Mouse (Mus musculus): Measurements from ENCODE around the gene Ddah1.

Gene Ddah1

DNA sequence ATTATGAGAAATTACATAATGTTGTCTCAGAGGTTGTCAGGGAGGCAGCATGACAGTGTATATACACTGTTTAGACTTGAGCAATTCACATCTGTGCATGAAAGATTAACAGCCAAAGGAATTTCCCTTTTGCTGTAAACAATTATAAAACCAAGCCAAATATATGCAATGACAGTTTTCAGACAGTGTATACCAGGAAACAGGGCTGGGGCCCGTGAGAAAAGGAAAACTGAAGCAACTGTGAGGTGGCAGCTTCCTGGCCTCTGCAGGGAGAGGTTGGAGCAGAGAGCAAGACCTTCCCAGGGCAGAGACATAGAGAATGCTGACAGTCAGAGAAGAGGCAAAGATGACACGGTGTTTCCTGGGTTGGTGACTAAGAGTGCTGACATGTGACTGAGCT is 62.0 kb downstream of the Ddah1 start:
- no peak for DNase-seq

DNA sequence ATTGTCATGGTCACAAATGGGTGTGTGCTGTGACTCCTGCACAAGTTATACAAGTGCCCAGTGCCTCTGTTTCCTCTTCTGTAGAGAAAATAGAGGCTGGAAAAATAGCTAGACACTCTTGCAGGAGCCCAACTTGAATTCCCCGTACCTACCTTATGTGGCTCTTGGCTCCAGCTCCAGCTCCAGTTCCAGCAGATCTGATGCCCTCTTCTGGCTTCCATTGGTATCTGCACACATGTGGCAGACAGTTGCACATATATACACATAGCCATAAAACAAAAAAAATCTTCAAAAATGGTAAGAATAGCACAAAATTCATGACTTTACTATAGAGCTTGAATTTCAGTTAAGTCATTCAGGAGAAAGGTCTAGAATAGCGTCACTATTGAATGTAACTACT is 62.5 kb downstream of the Ddah1 start:
- DNase-seq, result no peak

DNA sequence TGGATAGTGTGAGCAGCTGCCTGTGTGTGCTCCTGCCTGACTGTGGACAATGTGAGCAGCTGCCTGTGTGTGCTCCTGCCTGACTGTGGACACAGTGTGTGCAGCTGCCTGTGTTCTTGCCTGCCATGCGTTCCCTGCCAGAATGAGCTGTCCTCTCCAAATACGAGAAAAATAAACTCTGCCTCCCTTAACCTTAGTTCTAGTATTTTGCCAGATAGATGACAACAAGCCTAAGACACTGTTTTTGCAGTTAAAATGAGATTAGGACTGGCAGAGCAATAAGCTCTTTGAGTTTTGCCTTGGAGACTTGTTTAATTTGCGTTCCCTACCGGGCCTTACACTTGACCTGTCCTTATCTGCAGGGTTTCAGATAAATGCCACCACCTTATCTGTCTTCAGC is 63.7 kb downstream of the Ddah1 start:
- no peak for DNase-seq

- no peak for DNase-seq
Observed at GRCm38 (mm10) chr3:145823661-145824060, 65.2 kb downstream of the Ddah1 start.

DNA sequence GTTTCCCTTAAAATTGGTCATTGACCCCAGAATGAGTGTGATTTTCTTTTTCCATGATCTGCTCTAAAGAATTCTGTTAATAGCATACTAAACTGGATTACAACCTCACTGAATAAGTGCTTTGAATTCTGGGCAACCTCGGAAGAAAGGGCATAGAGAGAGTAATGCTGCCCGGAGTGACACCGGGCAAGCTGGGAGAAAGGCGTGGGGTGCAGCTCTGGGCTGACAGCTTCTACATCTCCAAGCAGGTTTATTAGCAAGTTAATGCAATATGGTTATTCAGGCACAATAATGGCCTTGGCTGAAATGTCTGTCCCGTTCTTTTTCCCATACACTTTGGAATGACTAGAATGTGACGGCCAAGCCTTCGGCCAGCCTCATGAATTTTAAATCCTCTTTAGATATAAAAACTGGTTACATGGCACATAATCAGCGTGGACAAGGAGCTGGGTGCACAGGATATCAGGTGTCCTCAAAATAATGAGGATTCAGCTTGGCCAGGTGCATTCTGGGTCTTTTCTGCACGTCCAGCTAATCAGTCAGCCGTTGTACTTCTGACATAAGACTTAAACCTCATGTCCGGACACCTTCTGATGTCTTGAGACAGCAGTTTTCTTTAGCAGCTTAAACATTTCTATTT is 67.1 kb downstream of the Ddah1 start:
- no peak for DNase-seq

- DNase-seq, result no peak
Observed at GRCm38 (mm10) chr3:145827191-145828045, 68.9 kb downstream of the Ddah1 start.

- DNase-seq, result no peak
Observed at GRCm38 (mm10) chr3:145828906-145829305, 70.4 kb downstream of the Ddah1 start.

GRCm38 (mm10) chr3:145833948-145834538 is 75.6 kb downstream of the Ddah1 start:
- DNase-seq, result no peak

GRCm38 (mm10) chr3:145838281-145838680 is 79.8 kb downstream of the Ddah1 start:
- DNase-seq, result no peak

- DNase-seq, result no peak
Observed at GRCm38 (mm10) chr3:145841961-145842710, 83.7 kb downstream of the Ddah1 start.

DNA sequence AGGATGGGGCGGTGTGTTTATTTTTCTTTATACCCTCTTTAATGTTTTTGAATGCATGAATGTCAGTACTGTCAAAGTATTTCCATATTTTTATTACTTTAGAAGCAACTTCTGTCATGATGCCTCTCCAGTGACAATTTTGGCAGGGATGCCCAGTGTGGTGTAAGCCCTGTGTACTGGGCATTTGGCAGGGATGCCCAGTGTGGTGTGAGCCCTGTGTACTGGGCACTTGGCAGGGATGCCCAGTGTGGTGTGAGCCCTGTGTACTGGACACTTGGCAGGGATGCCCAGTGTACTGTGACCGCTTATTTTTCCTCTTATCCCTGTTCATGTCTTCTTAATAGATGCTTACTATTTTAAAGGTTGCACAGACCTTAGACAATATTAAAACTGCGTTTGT is 85.4 kb downstream of the Ddah1 start:
- no peak for DNase-seq

DNA sequence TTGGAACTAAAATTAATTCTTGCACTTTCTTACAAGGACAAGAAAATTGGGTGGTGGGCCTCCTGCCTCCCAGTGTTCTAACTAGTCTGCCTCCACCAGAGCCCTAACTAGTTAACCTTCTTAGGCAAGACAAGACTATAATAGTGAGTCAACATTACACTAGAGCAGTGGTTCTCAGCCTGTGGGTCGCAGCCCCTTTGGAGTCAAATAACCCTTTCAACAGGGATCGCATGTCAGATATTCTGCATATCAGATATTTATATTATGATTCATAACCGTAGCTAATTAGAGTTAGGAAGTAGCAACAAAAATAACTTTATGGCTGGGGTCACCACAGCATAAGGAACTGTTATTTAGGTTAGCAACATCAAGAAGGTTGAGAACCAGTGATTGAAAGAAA is 86.4 kb downstream of the Ddah1 start:
- no peak for DNase-seq

DNA sequence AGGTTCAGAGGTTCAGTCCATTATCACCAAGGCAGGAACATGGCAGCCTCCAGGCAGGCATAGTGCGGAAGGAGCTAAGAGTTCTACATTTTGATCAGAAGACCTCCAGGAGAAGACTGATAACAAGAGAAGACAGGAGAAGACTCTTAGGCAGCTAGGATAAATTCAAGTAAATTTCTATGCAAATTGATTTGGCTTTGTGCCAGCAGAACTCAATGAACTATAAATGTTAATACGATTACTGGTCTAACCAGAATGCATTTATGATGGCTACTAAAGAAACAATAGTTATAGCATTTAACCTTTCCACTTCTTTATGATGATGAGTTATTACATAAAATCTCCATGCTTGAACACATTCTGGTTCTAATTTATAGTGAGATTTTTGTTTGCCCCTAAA is 87.8 kb downstream of the Ddah1 start:
- DNase-seq, result no peak

DNA sequence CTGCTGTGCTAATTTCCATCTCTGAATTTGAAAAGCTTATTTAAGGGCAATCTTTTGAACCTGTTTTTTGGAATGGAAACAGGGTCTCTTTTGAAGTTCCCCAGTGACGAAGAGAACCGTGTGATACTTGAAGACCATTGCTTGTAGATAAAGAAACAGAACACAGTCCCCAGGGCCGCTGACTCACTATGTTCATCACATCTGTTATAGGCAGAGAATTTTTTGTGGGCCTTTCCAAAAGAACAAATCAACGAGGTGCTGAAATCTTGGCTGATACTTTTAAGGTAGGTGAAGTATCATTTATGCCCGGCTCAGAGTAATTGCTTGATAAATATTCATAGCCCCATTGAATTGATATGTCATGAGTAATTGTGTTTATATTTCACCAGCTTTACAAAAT is 93.6 kb downstream of the Ddah1 start:
- no peak for DNase-seq

- DNase-seq, result no peak
Observed at GRCm38 (mm10) chr3:145852800-145853199, 94.3 kb downstream of the Ddah1 start.

DNA sequence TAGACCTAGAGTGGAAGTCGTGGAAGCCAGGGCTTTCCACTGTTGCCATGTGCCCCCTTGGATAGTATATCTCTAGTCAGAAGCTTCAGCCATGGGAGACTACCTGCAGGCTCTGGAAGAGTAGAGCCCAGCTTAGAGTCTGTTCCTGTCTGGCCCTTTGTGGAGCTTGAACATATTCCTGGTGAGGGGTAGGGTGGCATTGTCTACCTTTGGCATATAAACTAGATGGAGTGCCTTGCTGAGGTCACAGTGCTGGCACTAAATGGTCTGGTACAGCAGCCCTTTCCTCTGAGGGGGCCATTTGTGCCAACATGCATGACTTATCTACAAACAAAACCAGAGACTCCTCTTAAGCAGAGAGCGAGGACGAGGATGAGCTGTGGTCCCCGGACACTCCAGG is 95.2 kb downstream of the Ddah1 start:
- no peak for DNase-seq

GRCm38 (mm10) chr3:145854427-145854826 is 96.0 kb downstream of the Ddah1 start:
- no peak for DNase-seq

DNA sequence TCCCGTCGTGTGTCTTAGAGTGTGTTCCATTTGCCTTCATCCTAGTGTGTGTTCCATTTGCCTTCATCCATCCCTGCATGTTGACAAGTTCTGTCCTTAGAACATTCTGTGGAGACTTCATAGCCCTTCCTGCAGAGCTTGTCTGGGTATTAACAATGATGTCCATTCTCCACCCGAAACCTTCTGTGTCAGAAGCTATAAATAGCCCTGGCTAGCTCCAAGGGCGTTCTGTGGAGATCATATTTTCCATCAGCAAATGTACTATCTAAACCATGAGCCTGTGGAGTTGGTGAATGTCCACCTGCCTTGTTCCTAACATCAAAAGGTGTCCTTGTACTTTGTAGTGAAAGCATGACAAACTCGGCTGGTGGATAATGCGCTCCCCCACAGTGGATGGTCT is 96.8 kb downstream of the Ddah1 start:
- no peak for DNase-seq

- no peak for DNase-seq
Observed at GRCm38 (mm10) chr3:145858388-145858787, 99.9 kb downstream of the Ddah1 start.

DNA sequence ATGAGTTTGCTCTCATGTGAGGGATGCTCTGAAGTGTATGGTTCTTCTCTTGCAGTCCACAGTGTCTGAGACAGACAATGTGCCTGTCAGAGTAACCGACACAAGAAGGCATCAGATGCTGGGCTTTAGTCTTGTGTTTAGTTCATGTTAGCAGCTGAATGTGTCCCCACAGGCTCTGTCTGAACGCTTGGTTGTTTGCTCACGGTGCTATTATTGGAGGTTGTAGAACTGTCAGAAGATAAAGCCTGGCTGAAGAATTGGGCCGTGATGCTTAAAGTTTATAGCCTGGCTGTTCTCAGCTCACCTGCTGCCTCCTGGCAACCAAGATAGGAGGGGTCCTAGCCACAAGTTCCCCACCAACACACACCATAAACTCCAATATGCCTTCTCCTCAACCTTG is 104.0 kb downstream of the Ddah1 start:
- no peak for DNase-seq

GRCm38 (mm10) chr3:145864033-145864712 is 105.7 kb downstream of the Ddah1 start:
- no peak for DNase-seq

DNA sequence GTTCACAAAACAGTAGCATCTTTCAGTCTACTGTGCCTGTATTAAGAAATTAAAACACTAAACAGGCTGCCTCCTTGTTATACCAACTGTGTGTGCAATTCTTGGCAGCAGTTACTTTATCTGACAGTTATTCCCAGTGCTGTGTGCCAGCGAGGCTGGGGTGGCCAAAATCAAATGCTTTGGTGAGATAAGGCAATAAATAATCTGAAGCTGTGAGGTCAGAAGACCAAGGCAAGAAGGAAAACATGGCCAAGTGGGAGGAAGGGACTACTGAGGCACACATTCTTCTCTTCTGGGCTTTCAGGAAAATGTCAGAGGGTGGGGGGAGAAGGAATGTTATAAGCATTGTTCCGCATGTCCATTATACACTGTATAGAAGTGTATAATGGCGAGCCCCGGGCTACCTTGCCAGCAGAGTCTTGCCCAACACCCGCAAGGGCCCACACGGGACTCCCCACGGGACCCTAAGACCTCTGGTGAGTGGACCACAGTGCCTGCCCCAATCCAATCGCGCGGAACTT is 106.3 kb downstream of the Ddah1 start:
- DNase-seq, result peak; percentile 10

- no peak for DNase-seq
Observed at GRCm38 (mm10) chr3:145872680-145873079, 114.2 kb downstream of the Ddah1 start.

Measured in cerebellum, postnatal 36 days (tissue).